Mouse (Mus musculus): ENCODE results near the gene Hax1.

DNA sequence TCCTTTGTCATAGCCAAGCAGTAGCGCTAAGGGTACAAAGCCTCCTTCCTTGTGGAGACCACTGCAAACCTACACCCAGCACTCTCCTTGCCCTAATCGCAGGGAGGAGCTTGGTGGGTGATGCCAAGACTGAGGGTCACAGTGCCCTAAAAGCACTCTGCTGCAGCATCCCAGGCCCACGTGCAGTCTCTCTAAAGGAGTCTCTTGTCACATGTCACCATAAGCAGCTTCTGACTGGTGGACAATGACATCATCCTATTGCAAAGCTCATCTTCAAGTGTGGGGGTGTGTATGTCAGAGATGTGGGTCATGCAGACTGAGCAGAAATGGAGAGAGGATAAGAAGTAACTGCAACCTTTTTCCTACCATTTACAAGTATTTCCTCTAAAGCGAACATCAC lies 39.1 kb downstream of the Hax1 start:
- no peak for TF ChIP-seq POLR2A (IDR thresholded peaks at IDR 0.05; ENCODE audit: low read depth, low read length)
- no peak for TF ChIP-seq CTCF (IDR thresholded peaks at IDR 0.05; ENCODE audit: extremely low read depth, insufficient read depth, insufficient read length, insufficient replicate concordance)
